Mouse (Mus musculus) ovary, adult 10 weeks (tissue): ENCODE results near the gene Gm10401. TPM values are rescaled to one million over a fixed set of nuclear protein-coding genes. Genes with fewer than 3 reads are reported as not detected.

Source experiments
- polyA plus RNA-seq: library from polyadenylated mRNA; stranded (reverse); fragments of 350-450 nt; fragmentation: Illumina TruSeq; extraction: RNeasy Lipid Tissue Mini Kit (QIAGEN cat#74804); gene quantifications from one replicate; pipeline ENCODE4 v1.2.3, GENCODE M21; 2014

The Gm10401 gene
- polyA plus RNA-seq, result not detected

GRCm38 (mm10) chr5:115098195-115098594 is at the start of gene Gm10401:
Gene Gm10401, minus strand, starts transcription at chr5:115098295.

GRCm38 (mm10) chr5:115134234-115135165 is 36.4 kb upstream of the Gm10401 start, which contains the start of gene Unc119b:
Gene Unc119b, minus strand, starts transcription at chr5:115134975.

GRCm38 (mm10) chr5:115118961-115119570 is 21.0 kb upstream of the Gm10401 start, which contains the start of gene Acads:
Gene Acads, minus strand, starts transcription at chr5:115119346.

Other genes with a start within 250 kb of the Gm10401 start
- gene 4930519G04Rik, start 244.6 kb downstream of the Gm10401 start, polyA plus RNA-seq, result not detected
- not detected for gene Gm9936, start 239.6 kb downstream of the Gm10401 start, polyA plus RNA-seq
- 56.7 TPM for gene Oasl2, start 201.4 kb downstream of the Gm10401 start, polyA plus RNA-seq
- gene Oasl1, start 175.1 kb downstream of the Gm10401 start, polyA plus RNA-seq, result 0.68 TPM
- gene 2210016L21Rik, start 156.1 kb downstream of the Gm10401 start, polyA plus RNA-seq, result 0.94 TPM
- gene Hnf1a, start 127.2 kb downstream of the Gm10401 start, polyA plus RNA-seq, result not detected
- 155 TPM for gene Sppl3, start 87.2 kb downstream of the Gm10401 start, polyA plus RNA-seq
- gene Acads, start 21.1 kb upstream of the Gm10401 start, polyA plus RNA-seq, result not detected
- gene Unc119b, start 36.7 kb upstream of the Gm10401 start, polyA plus RNA-seq, result 6.2 TPM
- 85.2 TPM for gene Mlec, start 59.9 kb upstream of the Gm10401 start, polyA plus RNA-seq
- 0.54 TPM for gene Cabp1, start 96.1 kb upstream of the Gm10401 start, polyA plus RNA-seq
- 4.3 TPM for gene Pop5, start 137.5 kb upstream of the Gm10401 start, polyA plus RNA-seq
- 20.3 TPM for gene Rnf10, start 174.6 kb upstream of the Gm10401 start, polyA plus RNA-seq
- 9.8 TPM for gene Coq5, start 181.4 kb upstream of the Gm10401 start, polyA plus RNA-seq
- 1,210 TPM for gene Dynll1, start 202.7 kb upstream of the Gm10401 start, polyA plus RNA-seq
- gene Srsf9, start 228.9 kb upstream of the Gm10401 start, polyA plus RNA-seq, result 85.1 TPM
- gene Gatc, start 242.9 kb upstream of the Gm10401 start, polyA plus RNA-seq, result 64.2 TPM
- 8.3 TPM for gene Triap1, start 242.9 kb upstream of the Gm10401 start, polyA plus RNA-seq